Mouse (Mus musculus) frontal cortex, postnatal 25 days (tissue): ENCODE measurements at regions not wholly inside any gene's neighbourhood (a gene's known extent, or its start where the extent isn't known, plus 50 kb on each side); places are given as distances from the start of the nearest gene placed in this dataset.
A peak's percentile ranks its signal among the peaks of the same experiment; 100 is the strongest.

Experiments
- DNase-seq, 2 experiments: peaks; one replicate each; pipeline ENCODE4 v3.0.0; 2022; ENCODE audit warnings: low spot score in 2 of 2

DNA sequence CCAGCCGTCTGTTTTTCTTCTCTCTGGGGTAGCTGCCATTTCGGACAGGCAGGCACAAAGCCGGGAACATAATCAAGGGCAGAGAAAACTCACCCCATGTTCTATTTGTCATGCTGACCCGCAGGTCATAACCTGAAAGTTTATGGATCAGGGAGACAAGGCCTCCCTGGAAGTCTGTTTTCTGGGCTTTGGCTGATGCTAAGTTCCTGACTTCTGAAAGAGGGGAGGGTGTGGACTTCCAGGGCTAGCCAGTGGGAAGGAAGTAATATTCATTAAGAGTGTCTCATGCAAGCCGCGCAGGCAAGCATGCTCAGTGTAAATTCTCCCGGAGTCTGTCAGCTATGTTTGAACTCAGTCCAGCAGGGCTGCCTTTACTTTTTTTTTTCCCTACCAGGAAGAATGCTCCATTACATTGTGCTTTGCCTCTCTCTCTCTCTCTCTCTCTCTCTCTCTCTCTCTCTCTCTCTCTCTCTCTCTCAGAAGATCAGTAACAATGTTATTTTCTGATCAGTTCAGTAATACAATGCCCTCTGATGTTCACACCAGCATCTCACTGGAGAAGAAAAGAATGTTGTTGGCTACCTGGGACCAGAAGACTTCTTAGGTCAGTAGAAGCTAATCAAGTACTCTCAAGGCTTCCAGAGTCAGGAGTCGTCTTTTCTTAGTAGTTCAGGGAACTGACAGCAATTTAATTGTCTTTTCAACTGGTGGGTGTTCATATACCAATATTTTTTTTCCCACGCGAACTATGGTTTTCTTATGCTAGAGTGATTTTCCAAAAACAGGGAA, 165.5 kb upstream of the Ubash3b start:
- no peak for DNase-seq

DNA sequence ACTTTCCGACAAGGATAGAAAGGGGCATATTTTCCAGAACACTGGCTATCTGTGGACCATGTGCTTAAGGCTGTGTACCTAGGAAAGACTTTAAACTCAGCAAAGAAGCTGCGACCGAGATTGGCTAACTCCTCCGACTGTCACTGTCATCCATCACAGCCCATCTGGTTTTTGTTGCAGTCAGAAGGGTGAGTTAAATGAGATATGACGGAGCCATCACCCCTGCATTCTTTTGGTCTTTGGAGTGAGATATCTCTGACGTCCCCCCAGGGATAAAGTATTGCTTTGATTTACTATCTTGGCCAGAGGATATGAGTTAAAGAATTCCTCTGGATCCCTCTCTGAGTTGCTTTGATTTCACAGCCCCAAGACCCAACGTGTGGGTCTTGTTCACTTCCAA, 160.0 kb upstream of the Ubash3b start:
- DNase-seq: no peak

DNA sequence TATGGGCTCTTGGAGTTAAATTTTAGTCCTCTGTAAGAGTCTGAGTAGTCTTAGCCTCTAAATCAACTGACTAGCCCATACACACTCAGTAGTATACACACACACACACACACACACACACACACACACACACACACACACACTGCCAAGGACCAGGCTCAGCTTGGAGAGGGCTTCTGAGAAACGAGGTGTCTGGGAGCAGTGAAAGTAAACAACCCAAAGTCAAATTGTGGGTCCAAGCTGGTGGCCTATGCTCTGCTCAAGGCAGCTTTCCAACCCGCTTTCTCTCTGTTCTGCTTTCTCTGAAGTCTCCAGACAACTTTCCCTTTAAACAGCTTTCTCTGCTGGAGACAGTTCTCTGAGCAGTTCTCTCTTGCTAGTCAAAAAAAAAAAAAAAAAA, 157.6 kb upstream of the Ubash3b start:
- DNase-seq: no peak

DNA sequence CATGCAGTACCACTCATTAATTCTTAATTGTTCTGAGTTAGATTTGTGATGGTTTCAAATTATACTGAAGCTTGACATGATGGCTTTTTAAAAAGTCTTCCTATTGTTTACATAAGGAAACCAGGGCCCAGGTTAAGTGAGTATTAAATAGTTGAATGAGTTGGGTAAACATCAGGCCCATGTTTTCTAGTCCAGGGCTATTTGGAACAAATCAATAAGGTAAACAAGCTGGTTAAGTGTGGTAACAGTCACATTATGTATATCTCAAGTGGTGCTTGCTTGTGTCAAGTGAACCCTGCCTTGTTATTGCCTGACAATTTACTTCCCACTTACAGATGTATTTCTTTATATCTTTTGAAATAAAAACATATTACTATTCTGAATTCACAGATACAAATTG, 144.7 kb upstream of the Ubash3b start:
- no peak for DNase-seq

DNA sequence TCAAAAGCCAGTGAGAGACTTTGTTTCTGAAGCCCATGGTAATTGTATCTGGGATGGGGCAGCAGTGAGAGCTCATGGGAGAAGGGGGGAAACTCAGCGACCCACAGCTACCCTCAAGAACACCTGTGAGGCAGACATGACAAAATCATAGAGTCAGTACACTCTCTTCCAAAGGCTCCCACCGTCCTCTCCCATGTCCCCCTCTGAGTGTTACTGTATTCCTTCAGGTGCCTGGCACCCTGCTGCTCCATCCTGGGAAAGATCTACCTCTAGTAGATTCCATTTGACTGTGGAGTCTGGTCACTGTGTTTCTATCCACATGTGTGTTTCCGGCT, 142.0 kb upstream of the Ubash3b start:
- DNase-seq: no peak

DNA sequence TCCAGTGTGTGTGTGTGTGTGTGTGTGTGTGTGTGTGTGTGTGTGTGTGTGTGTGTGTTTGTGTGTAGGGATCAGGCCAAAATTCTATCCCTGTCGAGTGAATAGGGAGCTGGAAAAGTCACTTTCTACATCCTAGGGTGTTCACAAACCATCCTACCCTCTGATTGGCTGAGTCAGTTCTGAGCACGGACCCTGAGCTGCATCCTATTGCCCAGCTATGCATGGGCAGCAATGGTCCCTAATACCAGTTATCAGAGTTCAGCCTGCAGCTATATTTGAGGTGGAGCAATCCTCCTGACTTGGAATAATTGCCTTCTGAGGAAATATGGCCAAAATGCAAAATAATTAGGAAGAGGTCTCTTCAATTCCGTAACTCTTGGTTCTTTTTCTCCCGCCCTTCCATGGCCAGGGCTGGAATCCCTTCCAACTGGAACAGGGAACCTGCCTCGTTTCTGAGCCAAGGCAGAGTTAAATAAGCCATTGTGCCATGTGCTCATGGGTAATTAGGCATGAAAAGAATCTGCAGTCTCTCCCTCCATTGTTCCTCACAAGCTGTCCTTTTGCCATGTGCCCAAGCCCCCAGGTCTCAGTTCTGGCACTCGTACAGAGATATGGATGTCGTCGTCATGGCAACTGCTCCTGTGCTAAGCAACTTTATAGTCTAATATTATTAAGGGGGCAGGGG, 141.5 kb upstream of the Ubash3b start:
- DNase-seq: no peak

DNA sequence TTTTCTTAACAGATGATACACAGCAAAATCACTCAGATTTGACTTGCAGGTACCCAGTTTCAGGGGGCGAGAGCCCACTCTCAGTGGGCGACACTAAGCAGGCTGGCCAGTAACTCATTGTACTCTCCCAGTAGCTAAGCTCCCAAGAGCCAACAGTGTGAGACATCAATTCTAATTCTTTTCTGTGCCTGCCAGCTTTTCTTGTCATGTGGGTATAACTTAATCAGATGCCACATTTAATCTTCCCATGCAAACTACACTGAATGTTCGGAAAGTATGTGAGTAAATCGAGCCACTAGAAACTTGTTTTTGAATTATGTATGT, 124.6 kb upstream of the Ubash3b start:
- DNase-seq: no peak

DNA sequence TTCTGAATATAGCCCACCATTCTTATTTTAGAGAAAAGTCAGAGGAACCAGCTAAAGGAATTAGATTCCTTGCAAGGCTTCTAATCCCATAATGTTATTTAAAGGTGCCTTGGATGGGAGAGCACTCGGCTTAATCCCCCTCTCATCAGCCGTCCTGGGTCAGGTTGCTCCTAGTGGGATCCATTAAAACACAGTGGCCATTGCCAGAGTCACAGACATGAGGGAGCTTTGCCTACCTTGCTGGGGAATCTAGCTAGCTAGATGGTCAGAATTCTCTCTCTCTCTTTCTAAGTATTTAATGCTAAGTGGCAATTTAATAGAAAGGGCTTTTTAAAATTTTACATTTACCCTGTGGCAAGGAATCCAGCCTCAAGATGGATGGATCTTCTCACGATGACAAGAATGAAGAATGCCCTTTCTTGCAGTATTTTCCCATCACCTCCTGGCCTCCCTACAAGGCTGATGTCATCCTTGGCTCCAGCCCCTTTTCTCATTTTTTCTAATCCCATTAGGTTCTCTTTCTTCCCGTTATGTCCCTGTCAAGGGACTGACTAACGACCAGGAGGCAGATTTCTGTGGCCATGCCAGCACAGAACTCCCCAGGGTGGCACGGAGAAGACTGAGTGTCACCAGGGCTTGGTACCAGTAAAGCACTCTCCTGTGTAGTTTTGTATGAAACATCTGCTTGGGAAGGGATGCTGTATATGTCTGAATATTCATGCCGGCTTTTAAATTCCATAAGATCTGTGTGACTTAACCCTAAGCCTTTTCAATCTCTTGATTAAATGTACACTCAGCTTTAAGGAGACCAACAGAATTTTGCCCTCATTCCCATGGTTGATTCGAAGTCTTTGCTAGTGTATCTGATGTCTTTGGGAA, 124.0 kb upstream of the Ubash3b start:
- DNase-seq: no peak

DNA sequence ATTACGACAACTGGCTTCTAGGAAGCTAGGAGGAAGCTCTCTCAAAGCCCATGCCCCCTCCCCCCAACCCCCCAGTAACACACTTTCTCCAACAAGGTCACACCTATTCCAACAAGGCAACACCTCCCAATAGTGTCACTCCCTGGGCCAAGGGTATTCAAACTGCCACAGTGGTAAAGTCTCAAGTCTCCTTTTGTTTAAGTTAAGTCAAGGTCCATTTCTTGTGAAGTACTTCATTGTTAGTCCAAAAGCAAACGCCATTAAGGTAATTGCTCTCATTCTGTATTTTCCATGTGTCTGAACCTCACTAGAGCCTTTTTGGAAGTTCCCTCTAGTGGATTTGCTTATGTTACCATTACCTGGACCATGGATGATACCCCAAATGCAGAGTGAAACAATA, 116.2 kb upstream of the Ubash3b start:
- DNase-seq: no peak

DNA sequence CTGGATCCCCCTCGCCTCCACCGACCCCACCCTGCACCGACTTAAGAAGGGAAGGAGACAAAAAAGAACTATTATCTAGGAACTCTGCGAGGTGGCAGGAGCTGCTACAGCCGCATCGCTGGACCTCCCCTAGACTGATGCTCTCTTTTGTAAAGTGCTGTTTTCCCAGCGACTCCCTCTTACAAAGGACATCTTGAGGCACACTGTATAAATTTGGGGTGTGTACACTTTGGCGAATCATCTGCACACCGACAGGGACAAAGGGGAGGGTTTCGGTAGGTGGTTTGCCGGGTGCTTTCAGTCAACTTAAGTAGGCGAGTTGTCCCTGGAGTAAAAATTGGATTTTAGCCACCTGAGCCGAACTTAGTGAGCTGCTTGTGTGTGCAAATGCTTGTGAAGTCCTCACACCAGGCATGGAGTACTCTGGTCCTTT, 112.4 kb upstream of the Ubash3b start:
- DNase-seq: no peak

DNA sequence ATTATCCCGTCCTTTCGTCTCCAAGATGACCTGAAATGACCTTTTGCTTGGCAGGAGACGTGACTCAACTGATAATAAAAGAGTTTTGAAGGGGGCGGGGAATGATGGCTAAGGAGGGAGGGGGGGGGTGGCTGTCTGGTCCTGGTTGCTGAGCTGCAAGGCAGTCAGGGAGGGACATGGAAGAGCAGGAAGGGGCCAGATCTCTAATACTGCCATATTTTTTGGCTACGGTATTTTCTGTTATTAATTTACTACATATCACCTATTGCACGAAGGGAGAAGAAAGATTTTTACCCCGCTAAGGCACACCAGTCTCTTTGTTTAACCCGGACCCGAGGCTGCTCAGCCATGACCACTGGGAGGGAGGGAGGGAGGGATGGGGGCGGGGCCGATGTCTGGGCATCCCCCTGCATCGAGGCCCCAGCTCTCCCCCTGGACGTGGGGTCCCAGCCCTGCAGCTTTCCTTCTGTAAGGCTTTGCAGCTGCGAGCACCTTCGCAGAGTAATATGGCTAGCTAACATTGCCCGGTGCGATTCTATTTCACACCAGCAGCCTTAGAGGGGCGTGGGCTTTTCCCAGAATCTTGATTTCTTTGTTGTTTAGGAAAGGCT, 111.8 kb upstream of the Ubash3b start:
- no peak for DNase-seq

DNA sequence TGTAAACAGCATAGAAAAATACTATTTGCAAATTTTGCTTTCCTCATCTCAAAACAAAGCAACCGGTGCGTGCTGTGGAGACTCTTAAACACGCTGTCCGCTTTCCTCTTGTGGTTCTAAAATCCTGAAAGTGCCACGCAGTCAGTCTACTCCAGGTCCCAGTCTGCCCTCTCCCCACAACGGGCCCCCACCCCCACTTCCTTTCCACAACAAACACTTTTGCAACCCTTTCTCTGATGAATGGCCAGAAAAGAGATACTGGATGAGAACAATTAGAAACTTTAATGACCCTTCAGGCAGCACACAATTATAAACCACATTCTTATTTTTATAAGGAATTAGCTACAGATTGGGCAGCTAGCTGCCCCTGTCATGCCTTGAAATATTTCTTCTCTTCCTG, 111.1 kb upstream of the Ubash3b start:
- DNase-seq: no peak

DNA sequence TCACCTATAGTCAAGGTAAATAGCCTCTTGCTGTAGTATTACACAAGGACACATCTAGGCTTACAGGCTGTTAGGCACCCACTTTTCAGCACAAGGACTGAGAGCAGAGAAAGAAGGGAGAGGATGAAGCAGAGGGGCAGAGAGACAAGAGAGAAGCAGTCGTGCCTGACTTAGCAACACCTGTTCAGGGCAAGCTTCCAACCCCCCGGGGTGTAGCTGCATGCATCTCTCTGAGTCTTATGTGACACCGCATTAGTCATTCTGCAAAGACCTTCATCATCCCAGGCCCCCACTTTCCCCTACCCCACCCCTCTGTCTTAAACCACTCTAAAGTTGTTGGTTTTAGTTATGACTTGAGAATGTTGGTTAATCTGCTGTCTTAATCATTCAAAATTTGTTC, 106.6 kb upstream of the Ubash3b start:
- no peak for DNase-seq

DNA sequence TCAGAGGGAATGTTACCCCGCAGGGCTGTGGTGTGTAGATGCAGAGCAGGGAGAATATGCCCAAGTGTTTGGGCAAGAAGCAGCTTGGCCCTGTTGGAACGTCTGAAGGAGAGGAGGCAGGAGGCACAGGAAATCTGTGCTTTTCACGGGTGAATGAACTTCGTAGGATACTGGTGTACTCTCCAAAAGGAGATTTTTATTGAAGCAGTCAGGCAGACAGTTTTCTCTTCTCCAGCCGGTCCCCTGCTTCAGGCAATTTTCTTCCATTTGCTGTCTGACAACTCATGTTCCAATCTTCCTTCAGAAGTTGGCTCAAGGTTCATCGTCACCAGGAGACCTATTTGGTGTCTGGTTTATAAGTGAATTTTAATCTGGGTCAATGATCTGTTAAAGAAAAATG, 103.0 kb upstream of the Ubash3b start:
- DNase-seq: no peak

DNA sequence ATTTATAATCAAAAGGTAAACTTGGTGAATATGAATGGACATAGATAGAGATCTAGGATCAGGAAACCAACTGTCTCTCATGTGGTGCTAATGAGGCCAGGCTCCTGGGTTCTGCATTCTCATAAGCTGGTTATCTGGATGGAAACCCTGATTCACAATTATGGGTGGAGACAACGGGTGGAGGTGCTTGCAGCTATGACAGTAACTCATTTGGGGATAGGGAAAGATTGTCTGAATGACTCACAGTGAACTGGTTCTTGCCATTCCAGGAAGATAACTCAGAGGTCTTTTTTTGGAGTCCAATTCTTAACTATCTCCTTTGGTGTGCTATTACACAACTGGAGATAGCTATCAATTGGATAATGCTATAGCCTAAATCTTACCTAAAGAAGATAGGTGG, 95.7 kb upstream of the Ubash3b start:
- DNase-seq: no peak

DNA sequence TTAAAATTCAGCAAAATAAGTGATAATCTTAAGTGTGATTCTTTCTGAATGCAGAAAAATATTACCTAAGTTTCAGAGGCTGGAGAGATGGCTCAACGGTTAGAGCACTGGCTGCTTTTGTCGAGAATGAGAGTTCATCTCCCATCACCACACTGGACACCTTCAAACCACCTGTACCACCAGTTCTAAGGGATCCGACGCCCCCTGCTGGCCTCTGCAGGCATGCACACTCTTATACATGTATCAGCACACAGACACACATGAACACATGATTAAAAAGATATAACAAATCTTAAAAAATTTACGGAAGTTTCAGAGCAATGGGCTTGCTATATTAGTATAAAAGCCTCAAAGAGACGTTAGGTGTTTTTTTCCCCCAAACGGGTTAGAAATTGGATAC, 80.9 kb upstream of the Ubash3b start:
- DNase-seq: no peak

DNA sequence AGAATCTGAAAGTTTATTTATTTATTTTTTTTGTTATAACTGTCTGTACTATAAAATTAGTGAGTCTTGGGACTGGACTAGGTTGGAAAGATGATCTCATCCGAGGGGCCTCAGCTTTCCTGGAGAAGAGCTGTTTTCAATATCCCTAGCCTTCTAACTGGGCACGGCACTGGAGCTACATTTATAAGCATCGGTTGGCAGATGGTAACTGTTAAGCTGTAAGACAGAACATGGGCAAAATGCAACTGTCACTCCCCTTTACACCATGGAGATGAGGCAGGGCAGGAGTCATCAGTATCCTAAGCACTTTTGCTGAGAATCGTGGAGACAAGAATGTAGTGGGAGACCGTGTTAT, 77.6 kb upstream of the Ubash3b start:
- no peak for DNase-seq

DNA sequence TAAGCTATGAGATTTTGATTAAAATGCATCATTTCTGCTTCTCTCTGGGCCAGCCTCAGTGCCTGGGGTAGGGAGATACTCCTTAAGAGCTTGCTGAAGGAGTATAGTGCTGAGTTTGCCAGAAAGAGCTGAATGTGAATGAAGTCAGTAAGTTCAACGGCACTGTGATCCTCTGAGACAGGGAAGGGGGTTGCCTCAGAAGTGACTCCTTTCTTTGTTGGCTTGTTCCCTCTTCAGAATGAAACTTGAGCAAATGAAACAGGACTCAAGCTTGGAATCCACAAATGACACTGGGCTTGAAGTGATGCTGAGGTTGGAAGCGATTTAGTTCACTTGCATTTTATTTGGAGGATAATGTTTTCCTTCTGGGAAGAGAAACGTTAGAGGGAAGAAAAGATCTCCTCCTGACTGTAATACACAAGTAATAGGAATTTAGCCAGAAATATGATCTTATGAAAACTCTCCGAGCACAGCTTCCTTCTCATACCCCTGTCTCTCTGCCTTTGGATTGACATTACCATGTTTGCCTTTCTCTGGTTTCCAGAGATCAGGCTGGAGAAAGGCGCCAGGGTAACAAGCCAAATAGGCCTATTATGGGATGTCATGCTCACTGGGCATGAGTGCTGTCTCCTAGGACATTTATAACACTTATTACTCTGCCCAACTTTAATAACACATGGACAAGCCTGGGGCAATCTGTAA, 77.0 kb upstream of the Ubash3b start:
- no peak for DNase-seq

DNA sequence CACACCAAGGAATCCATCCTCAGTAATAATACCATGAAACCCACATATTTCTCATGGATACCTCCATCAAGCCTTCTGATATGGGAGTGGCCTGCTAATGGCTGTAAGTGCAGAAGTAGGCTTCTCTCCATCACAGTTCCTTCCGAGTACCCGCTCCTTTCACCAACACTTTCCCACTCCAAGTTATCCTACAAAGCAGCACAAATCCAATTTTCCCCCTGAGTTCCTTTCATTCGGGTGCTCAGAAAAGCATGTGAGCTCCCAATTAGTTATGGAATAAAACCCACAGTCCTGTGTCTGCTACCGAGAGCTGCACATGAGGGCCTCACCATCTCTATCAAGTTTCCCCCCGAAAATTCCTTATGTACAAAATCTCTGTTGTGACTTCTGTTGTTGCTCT, 75.8 kb upstream of the Ubash3b start:
- no peak for DNase-seq

DNA sequence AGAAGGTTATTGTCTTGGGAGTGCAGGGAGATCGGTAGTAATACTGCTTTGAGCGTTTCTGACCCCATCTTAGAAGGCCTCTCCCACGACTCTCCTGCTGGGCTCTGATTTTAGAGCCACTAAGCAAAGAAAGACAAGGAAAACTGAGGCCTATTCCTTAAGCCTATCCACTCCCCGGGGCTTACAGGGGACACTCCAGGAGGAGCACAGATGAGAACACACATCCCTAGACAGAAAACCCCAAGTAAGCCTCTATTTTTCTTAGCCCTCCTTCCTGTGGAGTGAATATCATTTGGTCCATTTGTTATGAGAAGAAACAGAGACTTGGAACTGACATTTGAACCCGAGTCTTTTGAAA, 67.7 kb upstream of the Ubash3b start:
- no peak for DNase-seq

DNA sequence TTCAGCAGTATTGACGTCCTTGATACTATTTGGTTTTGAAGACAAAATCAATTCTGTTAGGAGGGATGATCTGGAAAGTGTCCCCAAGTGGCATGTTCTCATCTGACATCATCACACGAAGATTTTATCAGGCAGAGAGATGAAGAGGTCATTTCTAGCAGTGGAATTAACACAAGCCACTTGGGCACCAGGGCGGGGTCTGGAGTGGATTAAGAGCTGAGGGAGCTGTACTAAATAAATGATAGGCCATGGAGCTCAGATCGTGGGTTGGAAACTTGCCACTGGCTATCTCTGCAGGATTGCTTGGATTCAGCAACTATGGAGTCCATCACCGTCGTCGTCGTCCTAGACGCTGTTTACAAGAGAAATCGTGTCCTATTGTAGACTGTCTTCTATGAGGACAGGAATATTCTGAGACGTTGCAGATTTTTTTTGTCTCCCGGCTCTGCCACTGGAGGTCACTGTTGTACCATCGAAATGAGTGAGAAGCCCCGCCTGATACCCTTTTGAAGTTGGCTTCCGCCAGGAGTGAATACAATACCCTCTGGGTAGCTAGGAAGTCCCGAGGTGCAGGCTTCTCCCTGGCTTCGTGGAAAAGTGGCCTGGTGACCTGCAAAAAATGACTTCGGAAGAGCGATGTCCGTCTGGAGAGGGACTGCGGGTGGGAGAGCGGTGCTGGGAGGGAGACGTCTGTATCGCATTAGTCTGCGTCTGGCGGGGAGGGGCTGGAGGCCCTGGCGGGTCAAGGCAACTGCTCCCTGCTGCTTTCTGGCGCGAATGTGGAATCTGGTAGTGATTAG, 67.1 kb upstream of the Ubash3b start:
- DNase-seq: peak; percentile 93
